Mouse (Mus musculus) heart, embryonic 16.5 days (tissue): ENCODE results near the gene Slc12a3. TPM values are rescaled to one million over a fixed set of nuclear protein-coding genes. Genes with fewer than 3 reads are reported as not detected.

Source experiments
- ATAC-seq: fragments of 200-750 bp; cut with Nextera tagmentation; replicated peaks from 2 replicates; pipeline ENCODE4 v1.8.0; 2017; ENCODE audit warnings: moderate number of reproducible peaks; ENCODE audit not compliant: insufficient read depth, low FRiP score; ENCODE audit errors: extremely low read depth
- H3K27ac ChIP-seq: fragments of 300-500 bp; sonication (generic); 2 replicates; pipeline ENCODE4 v1.5.1; 2014; ENCODE audit warnings: mild to moderate bottlenecking, low read length, control low read depth, moderate library complexity
- H3K27me3 ChIP-seq: fragments of 300-500 bp; sonication (generic); 2 replicates; pipeline ENCODE4 v1.6.1; 2014; ENCODE audit warnings: low read length, mixed read lengths; ENCODE audit not compliant: control insufficient read depth, insufficient read depth
- H3K36me3 ChIP-seq: fragments of 300-500 bp; sonication (generic); 2 replicates; pipeline ENCODE4 v1.6.1; 2014; ENCODE audit not compliant: control insufficient read depth, insufficient read depth
- H3K4me1 ChIP-seq: fragments of 300-500 bp; sonication (generic); 2 replicates; pipeline ENCODE4 v1.6.1; 2014; ENCODE audit warnings: low read length, mixed read lengths; ENCODE audit not compliant: control insufficient read depth, insufficient read depth
- H3K4me2 ChIP-seq: fragments of 300-500 bp; sonication (generic); 2 replicates; pipeline ENCODE4 v1.6.1; 2014; ENCODE audit warnings: low read depth, mild to moderate bottlenecking, control low read depth, low read length
- H3K4me3 ChIP-seq: fragments of 300-500 bp; sonication (generic); 2 replicates; pipeline ENCODE4 v1.5.1; 2014; ENCODE audit warnings: mild to moderate bottlenecking, control low read depth, low read length
- H3K9ac ChIP-seq: fragments of 300-500 bp; sonication (generic); 2 replicates; pipeline ENCODE4 v1.6.1; 2014; ENCODE audit warnings: low read length, control low read depth
- H3K9me3 ChIP-seq: fragments of 300-500 bp; sonication (generic); replicated peaks from 2 replicates; pipeline ENCODE4 v1.6.1; 2016; ENCODE audit warnings: low read length; ENCODE audit not compliant: control insufficient read depth
- WGBS: fragments of 180-500 bp; shearing (Covaris S2); extraction: QIAGEN DNeasy Blood & Tissue Kit; methylation state at CpG from one replicate; pipeline ENCODE4 v1.1.7; 2014; 5-methylcytosine and 5-hydroxymethylcytosine counted together
- polyA plus RNA-seq: library from polyadenylated mRNA; unstranded; fragments of >200 nt; fragmentation: Nextera tagmentation; extraction: Ambion mirVana; gene quantifications from 2 replicates; pipeline ENCODE4 v1.2.1, GENCODE M21; 2015

Slc12a3 gene
- polyA plus RNA-seq, 1 experiment from 2014 or later: not detected

GRCm38 (mm10) chr8:94361774-94362431 lies 32.9 kb downstream of the Slc12a3 start:
- Histone ChIP-seq H3K4me1 (peaks cover 50% of the 10 kb centered on the region), H3K36me3 (no peaks in the 10 kb centered on the region), H3K9me3 (no peaks in the 10 kb centered on the region), H3K27me3 (no peaks in the 10 kb centered on the region), H3K9ac (no peak overlapping the region), H3K4me3 (no peak overlapping the region), H3K27ac (peak overlapping the region; percentile 90), H3K4me2 (no peak overlapping the region)
- 84% methylated on average over 6 of the region's 6 CpGs for WGBS
- ATAC-seq: no peak

GRCm38 (mm10) chr8:94362607-94363239 lies 33.7 kb downstream of the Slc12a3 start:
- peak overlapping the region; percentile 90 for H3K27ac ChIP-seq
- no peak overlapping the region for H3K4me3 ChIP-seq
- no peaks in the 10 kb centered on the region for H3K9me3 ChIP-seq
- peak overlapping the region; percentile 52 for H3K9ac ChIP-seq
- H3K4me1 ChIP-seq: peaks cover 42% of the 10 kb centered on the region
- WGBS: 65% methylated on average over 7 of the region's 7 CpGs
- H3K36me3 ChIP-seq: no peaks in the 10 kb centered on the region
- peak; percentile 58 for ATAC-seq
- H3K4me2 ChIP-seq: peak overlapping the region; percentile 33
- no peaks in the 10 kb centered on the region for H3K27me3 ChIP-seq

GRCm38 (mm10) chr8:94363288-94363688 lies 34.3 kb downstream of the Slc12a3 start:
- Histone ChIP-seq H3K9ac (peak overlapping the region; percentile 52), H3K27me3 (no peaks in the 10 kb centered on the region), H3K9me3 (no peaks in the 10 kb centered on the region), H3K36me3 (no peaks in the 10 kb centered on the region), H3K4me1 (peaks cover 37% of the 10 kb centered on the region), H3K4me2 (peak overlapping the region; percentile 33), H3K4me3 (no peak overlapping the region), H3K27ac (peak overlapping the region; percentile 90)
- ATAC-seq: peak; percentile 78
- WGBS: 34% methylated on average over 4 of the region's 4 CpGs

- Histone ChIP-seq H3K27ac (peak overlapping the region; percentile 90), H3K27me3 (no peaks in the 10 kb centered on the region), H3K4me1 (peaks cover 31% of the 10 kb centered on the region), H3K36me3 (no peaks in the 10 kb centered on the region), H3K9me3 (no peaks in the 10 kb centered on the region), H3K4me2 (peak overlapping the region; percentile 33; the same call in 1 of the 2 replicates), H3K9ac (no peak overlapping the region), H3K4me3 (no peak overlapping the region)
- 42% methylated on average over 2 of the region's 2 CpGs for WGBS
- ATAC-seq: peak; percentile 62
Observed at GRCm38 (mm10) chr8:94363906-94364305, 34.9 kb downstream of the Slc12a3 start.

- Histone ChIP-seq H3K27me3 (no peaks in the 10 kb centered on the region), H3K4me1 (peaks cover 26% of the 10 kb centered on the region), H3K36me3 (no peaks in the 10 kb centered on the region), H3K4me2 (no peak overlapping the region), H3K9ac (no peak overlapping the region), H3K27ac (no peak overlapping the region), H3K4me3 (no peak overlapping the region), H3K9me3 (no peaks in the 10 kb centered on the region)
- ATAC-seq: no peak
- WGBS: 84% methylated on average over 6 of the region's 6 CpGs
Observed at GRCm38 (mm10) chr8:94364686-94365312, 35.8 kb downstream of the Slc12a3 start.

GRCm38 (mm10) chr8:94365410-94365981 lies 36.5 kb downstream of the Slc12a3 start:
- H3K9ac ChIP-seq: no peak overlapping the region
- ATAC-seq: no peak
- H3K4me2 ChIP-seq: no peak overlapping the region
- no peaks in the 10 kb centered on the region for H3K9me3 ChIP-seq
- H3K36me3 ChIP-seq: no peaks in the 10 kb centered on the region
- H3K4me1 ChIP-seq: peaks cover 26% of the 10 kb centered on the region
- H3K27me3 ChIP-seq: no peaks in the 10 kb centered on the region
- 80% methylated on average over 9 of the region's 9 CpGs for WGBS
- no peak overlapping the region for H3K4me3 ChIP-seq
- H3K27ac ChIP-seq: no peak overlapping the region; the same call in 1 of the 2 replicates

- no peaks in the 10 kb centered on the region for H3K4me1 ChIP-seq
- no peak overlapping the region for H3K27ac ChIP-seq
- no peak overlapping the region for H3K9ac ChIP-seq
- H3K36me3 ChIP-seq: no peaks in the 10 kb centered on the region
- no peaks in the 10 kb centered on the region for H3K27me3 ChIP-seq
- WGBS: 77% methylated on average over 5 of the region's 5 CpGs
- no peak overlapping the region for H3K4me2 ChIP-seq
- ATAC-seq: no peak
- no peak overlapping the region for H3K4me3 ChIP-seq
- no peaks in the 10 kb centered on the region for H3K9me3 ChIP-seq
Observed at GRCm38 (mm10) chr8:94370839-94371238, 41.8 kb downstream of the Slc12a3 start.

- ATAC-seq: no peak
- H3K9me3 ChIP-seq: no peaks in the 10 kb centered on the region
- peaks cover 7% of the 10 kb centered on the region for H3K4me1 ChIP-seq
- no peak overlapping the region for H3K9ac ChIP-seq
- H3K27me3 ChIP-seq: no peaks in the 10 kb centered on the region
- H3K4me3 ChIP-seq: no peak overlapping the region
- H3K36me3 ChIP-seq: no peaks in the 10 kb centered on the region
- no peak overlapping the region for H3K27ac ChIP-seq
- no peak overlapping the region for H3K4me2 ChIP-seq
- WGBS: 70% methylated on average over 6 of the region's 6 CpGs
Observed at GRCm38 (mm10) chr8:94372955-94373599, 44.1 kb downstream of the Slc12a3 start.
